Mouse (Mus musculus) embryonic facial prominence, embryonic 11.5 days (tissue): Measurements from ENCODE around the gene Abhd12. TPM values are rescaled to one million over a fixed set of nuclear protein-coding genes. Genes with fewer than 3 reads are reported as not detected.

Source experiments
- ATAC-seq: fragments of 200-750 bp; cut with Nextera tagmentation; replicated peaks from 2 replicates; pipeline ENCODE4 v1.8.0; 2017; ENCODE audit warnings: low read depth; ENCODE audit not compliant: insufficient number of reproducible peaks, low FRiP score, low TSS enrichment
- DNase-seq: peaks from one replicate; pipeline ENCODE4 v3.0.0-alpha.2; 2015; ENCODE audit warnings: low spot score
- H3K27ac ChIP-seq: fragments of 300-500 bp; sonication (generic); replicated peaks from 2 replicates; pipeline ENCODE4 v1.5.1; 2014; ENCODE audit warnings: mild to moderate bottlenecking, low read depth, low read length, control low read depth
- H3K27me3 ChIP-seq: fragments of 300-500 bp; sonication (generic); 2 replicates; pipeline ENCODE4 v1.6.1; 2014; ENCODE audit warnings: mild to moderate bottlenecking, low read length, moderate library complexity, mixed read lengths; ENCODE audit not compliant: control insufficient read depth, insufficient read depth
- H3K36me3 ChIP-seq: fragments of 300-500 bp; sonication (generic); replicated peaks from 2 replicates; pipeline ENCODE4 v1.6.1; 2014; ENCODE audit warnings: low read depth, mild to moderate bottlenecking, low read length, moderate library complexity, mixed read lengths; ENCODE audit not compliant: control insufficient read depth, insufficient read depth
- H3K4me1 ChIP-seq: fragments of 300-500 bp; sonication (generic); 2 replicates; pipeline ENCODE4 v1.6.1; 2014; ENCODE audit warnings: low read length, mixed read lengths; ENCODE audit not compliant: control insufficient read depth, insufficient read depth
- H3K4me2 ChIP-seq: fragments of 300-500 bp; sonication (generic); 2 replicates; pipeline ENCODE4 v1.6.1; 2014; ENCODE audit warnings: low read depth, mild to moderate bottlenecking, control low read depth, low read length, moderate library complexity
- H3K4me3 ChIP-seq: fragments of 300-500 bp; sonication (generic); 2 replicates; pipeline ENCODE4 v1.5.1; 2014; ENCODE audit warnings: low read depth, low read length, control low read depth
- H3K9ac ChIP-seq: fragments of 300-500 bp; sonication (generic); replicated peaks from 2 replicates; pipeline ENCODE4 v1.6.1; 2014; ENCODE audit warnings: mild to moderate bottlenecking, control low read depth, low read length
- H3K9me3 ChIP-seq: fragments of 300-500 bp; sonication (generic); replicated peaks from 2 replicates; pipeline ENCODE4 v1.6.1; 2016; ENCODE audit warnings: mild to moderate bottlenecking, low read length, inconsistent platforms, mixed read lengths; ENCODE audit not compliant: control insufficient read depth
- WGBS: fragments of 180-500 bp; shearing (Covaris S2); extraction: QIAGEN DNeasy Blood & Tissue Kit; methylation state at CpG from one replicate; pipeline ENCODE4 v1.1.7; 2014; 5-methylcytosine and 5-hydroxymethylcytosine counted together
- polyA plus RNA-seq: library from polyadenylated mRNA; unstranded; fragments of >200 nt; fragmentation: Nextera tagmentation; extraction: Ambion mirVana; gene quantifications from 2 replicates; pipeline ENCODE4 v1.2.1, GENCODE M21; 2014

Abhd12 gene
- polyA plus RNA-seq, 1 experiment from 2014 or later: 54.9 TPM

- no peak for ATAC-seq
- Histone ChIP-seq H3K4me2 (no peak overlapping the region), H3K36me3 (no peaks in the 10 kb centered on the region; the same call in 1 of the 2 replicates), H3K27ac (no peak overlapping the region), H3K4me3 (no peak overlapping the region), H3K27me3 (no peaks in the 10 kb centered on the region), H3K9me3 (no peaks in the 10 kb centered on the region), H3K4me1 (no peaks in the 10 kb centered on the region), H3K9ac (no peak overlapping the region)
- no peak for DNase-seq
- WGBS: 82% methylated on average over 5 of the region's 5 CpGs
Observed at GRCm38 (mm10) chr2:150810603-150811002, 93.9 kb downstream of the Abhd12 start.

- H3K9me3 ChIP-seq: no peaks in the 10 kb centered on the region
- H3K4me3 ChIP-seq: no peak overlapping the region
- no peak for DNase-seq
- no peaks in the 10 kb centered on the region for H3K27me3 ChIP-seq
- H3K4me2 ChIP-seq: no peak overlapping the region
- ATAC-seq: no peak
- no peaks in the 10 kb centered on the region; the same call in 1 of the 2 replicates for H3K36me3 ChIP-seq
- WGBS: 95% methylated on average over 6 of the region's 6 CpGs
- no peak overlapping the region for H3K27ac ChIP-seq
- H3K9ac ChIP-seq: no peak overlapping the region
- H3K4me1 ChIP-seq: no peaks in the 10 kb centered on the region
Observed at GRCm38 (mm10) chr2:150808812-150809211, 95.7 kb downstream of the Abhd12 start.

- Histone ChIP-seq H3K27me3 (no peaks in the 10 kb centered on the region), H3K4me1 (no peaks in the 10 kb centered on the region), H3K4me2 (no peak overlapping the region), H3K4me3 (no peak overlapping the region), H3K27ac (no peak overlapping the region), H3K36me3 (no peaks in the 10 kb centered on the region; the same call in 1 of the 2 replicates), H3K9me3 (no peaks in the 10 kb centered on the region), H3K9ac (no peak overlapping the region)
- ATAC-seq (no peak), DNase-seq (no peak)
- WGBS: 89% methylated on average over 6 of the region's 6 CpGs
Observed at GRCm38 (mm10) chr2:150808381-150808780, 96.2 kb downstream of the Abhd12 start.

DNA sequence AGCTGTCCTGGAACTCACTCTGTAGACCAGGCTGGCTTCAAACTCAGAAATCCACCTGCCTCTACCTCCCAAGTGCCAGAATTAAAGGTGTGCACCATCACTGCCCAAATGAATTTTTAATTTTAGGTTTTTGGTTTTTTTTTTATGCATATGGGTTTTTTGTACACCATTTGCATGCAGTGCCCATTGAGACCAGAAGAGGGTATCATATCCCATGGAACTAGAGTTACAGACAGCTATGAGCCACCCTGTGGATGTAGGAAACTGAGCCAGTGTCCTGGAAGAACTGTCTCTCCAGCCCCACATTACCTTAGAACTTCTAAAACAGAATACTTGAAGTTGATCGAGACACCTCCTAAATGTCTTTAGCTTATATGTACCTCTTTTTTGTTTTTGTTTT lies 101.5 kb downstream of the Abhd12 start:
- Histone ChIP-seq H3K4me3 (no peak overlapping the region), H3K4me2 (no peak overlapping the region), H3K4me1 (no peaks in the 10 kb centered on the region), H3K9me3 (no peaks in the 10 kb centered on the region), H3K9ac (no peak overlapping the region), H3K36me3 (no peaks in the 10 kb centered on the region), H3K27ac (no peak overlapping the region), H3K27me3 (no peaks in the 10 kb centered on the region)
- DNase-seq: peak; percentile 16
- 82% methylated on average over 1 of the region's 1 CpGs for WGBS
- ATAC-seq: no peak

- H3K27ac ChIP-seq: no peak overlapping the region
- no peaks in the 10 kb centered on the region for H3K27me3 ChIP-seq
- no peak overlapping the region for H3K4me2 ChIP-seq
- H3K9me3 ChIP-seq: no peaks in the 10 kb centered on the region
- no peak overlapping the region for H3K9ac ChIP-seq
- no peaks in the 10 kb centered on the region; the same call in 1 of the 2 replicates for H3K36me3 ChIP-seq
- DNase-seq (no peak), ATAC-seq (no peak)
- no peaks in the 10 kb centered on the region for H3K4me1 ChIP-seq
- WGBS: 90% methylated on average over 5 of the region's 5 CpGs
- H3K4me3 ChIP-seq: no peak overlapping the region
Observed at GRCm38 (mm10) chr2:150800616-150801015, 103.9 kb downstream of the Abhd12 start.

DNA sequence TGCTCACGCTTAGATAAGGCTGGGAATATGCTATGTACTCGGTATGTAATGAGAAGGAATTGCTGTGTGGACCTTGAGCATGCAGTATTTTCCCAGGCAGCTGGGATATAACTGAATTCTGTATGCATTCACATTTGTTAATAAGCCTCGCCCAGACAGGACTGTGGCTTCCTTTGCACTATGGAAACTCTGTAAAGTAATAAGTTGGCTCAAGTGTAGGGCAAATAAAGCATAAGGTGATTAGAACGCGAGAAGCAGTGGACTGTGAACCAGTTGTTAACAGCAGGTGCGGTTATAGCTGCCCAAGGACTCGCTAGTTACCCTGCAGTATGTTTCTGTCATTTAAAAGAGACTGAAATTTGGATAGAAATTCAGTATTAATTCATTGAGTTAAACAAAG lies 106.5 kb downstream of the Abhd12 start:
- Histone ChIP-seq H3K4me2 (no peak overlapping the region), H3K27me3 (no peaks in the 10 kb centered on the region), H3K9ac (no peak overlapping the region), H3K4me3 (no peak overlapping the region), H3K27ac (no peak overlapping the region), H3K9me3 (no peaks in the 10 kb centered on the region), H3K36me3 (no peaks in the 10 kb centered on the region; the same call in 1 of the 2 replicates), H3K4me1 (no peaks in the 10 kb centered on the region)
- DNase-seq (no peak), ATAC-seq (no peak)
- WGBS: 87% methylated on average over 7 of the region's 7 CpGs

DNA sequence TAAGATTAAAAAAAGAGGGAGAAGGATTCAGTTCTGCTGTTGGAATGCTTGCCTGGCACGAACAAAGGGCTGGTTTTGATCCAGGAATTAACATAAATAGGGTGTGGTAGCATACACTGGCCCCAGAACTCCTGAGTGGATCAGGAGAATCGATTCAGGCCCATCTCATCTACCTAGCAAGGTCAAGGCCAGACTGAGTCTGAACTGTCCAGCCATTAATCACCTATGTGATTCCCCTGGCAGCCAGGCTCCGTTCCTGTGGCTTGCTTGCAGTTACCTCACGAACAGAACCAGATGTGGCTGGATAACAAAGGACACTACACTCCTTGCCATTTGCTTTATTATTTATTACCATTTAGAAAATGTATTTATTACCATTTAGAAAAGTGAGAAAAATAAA lies 111.2 kb downstream of the Abhd12 start:
- no peak overlapping the region for H3K9ac ChIP-seq
- H3K27ac ChIP-seq: no peak overlapping the region
- H3K27me3 ChIP-seq: no peaks in the 10 kb centered on the region
- WGBS: 82% methylated on average over 4 of the region's 4 CpGs
- no peaks in the 10 kb centered on the region for H3K9me3 ChIP-seq
- DNase-seq (no peak), ATAC-seq (no peak)
- H3K4me2 ChIP-seq: no peak overlapping the region
- no peaks in the 10 kb centered on the region for H3K4me1 ChIP-seq
- no peak overlapping the region for H3K4me3 ChIP-seq
- H3K36me3 ChIP-seq: no peaks in the 10 kb centered on the region; the same call in 1 of the 2 replicates

DNA sequence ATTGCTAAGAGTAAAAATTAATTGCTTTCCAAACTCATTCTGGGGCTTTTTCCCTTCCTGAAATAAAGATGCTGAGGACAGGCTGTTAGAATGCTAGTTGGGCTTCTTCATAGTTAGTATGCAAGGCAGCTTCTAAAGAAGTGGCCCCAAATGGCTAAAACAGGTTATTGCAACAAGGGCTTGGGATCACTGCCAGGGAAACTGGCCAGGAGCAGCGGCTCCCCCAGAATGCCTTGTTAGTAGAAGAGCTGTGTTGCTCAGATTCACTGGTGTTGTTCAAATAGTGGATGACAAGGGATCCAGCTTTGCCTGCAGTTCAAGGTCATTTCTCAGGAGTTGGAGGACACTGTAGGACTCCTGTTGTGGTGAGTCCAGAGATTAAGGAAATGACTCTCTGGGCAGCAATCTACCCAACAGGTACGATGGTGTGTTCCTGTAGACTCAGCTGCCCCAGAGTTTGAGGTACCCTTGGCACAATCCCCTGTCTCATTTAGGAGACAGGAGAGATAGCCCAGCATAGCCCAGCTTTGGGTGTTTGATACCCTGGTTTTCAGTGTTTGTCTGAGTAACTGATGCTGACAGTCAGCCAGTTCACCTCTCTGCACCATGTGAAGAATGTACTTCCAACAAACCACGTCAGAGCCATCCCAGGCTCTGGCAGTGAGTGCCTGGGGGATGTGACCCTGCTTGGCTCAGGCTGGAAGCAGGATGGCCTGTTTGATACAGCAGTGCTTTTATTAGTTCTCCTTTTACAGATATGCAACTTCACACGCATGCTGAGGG lies 115.6 kb downstream of the Abhd12 start:
- Histone ChIP-seq H3K36me3 (no peaks in the 10 kb centered on the region), H3K27me3 (no peaks in the 10 kb centered on the region), H3K9me3 (no peaks in the 10 kb centered on the region), H3K4me1 (no peaks in the 10 kb centered on the region; the same call in 1 of the 2 replicates), H3K27ac (no peak overlapping the region), H3K4me2 (no peak overlapping the region), H3K9ac (no peak overlapping the region), H3K4me3 (no peak overlapping the region)
- ATAC-seq: no peak
- peak; percentile 11 for DNase-seq
- WGBS: 79% methylated on average over 4 of the region's 4 CpGs
